Mouse (Mus musculus): ENCODE measurements around the gene Syne1. TPM values are rescaled to one million over a fixed set of nuclear protein-coding genes. Genes with fewer than 3 reads are reported as not detected.

The Syne1 gene
- total and polyA plus RNA-seq, 3 experiments: 5.3 to 6.8 TPM; not detected in 1

GRCm38 (mm10) chr10:5336394-5336793 lies 214.9 kb downstream of the Syne1 start:
- H3K79me2 ChIP-seq (ENCODE audit: control insufficient read depth, insufficient read depth, low read length, poor library complexity): no peaks in the 10 kb centered on the region
- no peaks in the 10 kb centered on the region for H3K36me3 ChIP-seq (ENCODE audit: control insufficient read depth in 1 of 2, insufficient read depth in 2 of 2, low read length in 2 of 2)
- H3K4me1 ChIP-seq (ENCODE audit: control insufficient read depth in 1 of 2, insufficient read depth in 2 of 2, low read length in 2 of 2): no peaks in the 10 kb centered on the region
- H3K27ac ChIP-seq (ENCODE audit: control insufficient read depth, low read depth, low read length): no peak overlapping the region
- peaks cover 0 to 1% of the 10 kb centered on the region in 2 experiments; a peak in 2 of 4 replicates for H3K27me3 ChIP-seq (ENCODE audit: control insufficient read depth in 1 of 2, insufficient read depth in 2 of 2, low read length in 2 of 2)
- no peak overlapping the region for H3K9ac ChIP-seq (ENCODE audit: control insufficient read depth, low read depth, low read length, poor library complexity, severe bottlenecking)
- H3K4me3 ChIP-seq (ENCODE audit: control insufficient read depth in 1 of 2, insufficient read depth in 1 of 2, low read depth in 2 of 2, low read length in 2 of 2): no peak overlapping the region
- no peaks in the 10 kb centered on the region for H3K9me3 ChIP-seq (replicated peaks; ENCODE audit: insufficient read depth, low read length)
- DNase-seq (ENCODE audit: low read depth, low spot score): peak; percentile 6
- TF ChIP-seq CTCF (IDR thresholded peaks at IDR 0.05 in 2 of 3, conservative IDR thresholded peaks at IDR 0.05 in 1 of 3; ENCODE audit: control insufficient read depth in 1 of 3, insufficient read depth in 1 of 3, low read depth in 2 of 3, low read length in 3 of 3, poor library complexity in 1 of 3, severe bottlenecking in 1 of 3) (peak in 2 of 3 experiments; percentile 27 to 33; a peak in 3 of 6 replicates), MAX (IDR thresholded peaks at IDR 0.05; ENCODE audit: low read length) (no peak), USF2 (IDR thresholded peaks at IDR 0.05; ENCODE audit: borderline replicate concordance in 1 of 2, insufficient read depth in 1 of 2, low read depth in 1 of 2, low read length in 2 of 2) (no peak), MAZ (IDR thresholded peaks at IDR 0.05; ENCODE audit: low read depth, low read length) (no peak), CHD2 (IDR thresholded peaks at IDR 0.05; ENCODE audit: low read length) (no peak), SMC3 (IDR thresholded peaks at IDR 0.05; ENCODE audit: low read depth, low read length) (peak; percentile 31), MEF2A (IDR thresholded peaks at IDR 0.05; ENCODE audit: extremely low read depth, insufficient replicate concordance, low read depth, low read length, poor library complexity, severe bottlenecking) (no peak), RAD21 (IDR thresholded peaks at IDR 0.05; ENCODE audit: low read depth, low read length) (peak; percentile 32), ZKSCAN1 (IDR thresholded peaks at IDR 0.05; ENCODE audit: low read depth, low read length) (no peak), USF1 (IDR thresholded peaks at IDR 0.05; ENCODE audit: low read depth, low read length) (no peak)

- Histone ChIP-seq H3K9ac (ENCODE audit: control insufficient read depth, low read depth, low read length, poor library complexity, severe bottlenecking) (no peak overlapping the region), H3K4me1 (ENCODE audit: control insufficient read depth in 1 of 2, insufficient read depth in 2 of 2, low read length in 2 of 2) (no peaks in the 10 kb centered on the region), H3K27me3 (ENCODE audit: control insufficient read depth in 1 of 2, insufficient read depth in 2 of 2, low read length in 2 of 2) (peaks cover 0 to 6% of the 10 kb centered on the region in 2 experiments), H3K36me3 (ENCODE audit: control insufficient read depth in 1 of 2, insufficient read depth in 2 of 2, low read length in 2 of 2) (no peaks in the 10 kb centered on the region), H3K79me2 (ENCODE audit: control insufficient read depth, insufficient read depth, low read length, poor library complexity) (no peaks in the 10 kb centered on the region), H3K9me3 (replicated peaks; ENCODE audit: insufficient read depth, low read length) (no peaks in the 10 kb centered on the region), H3K27ac (ENCODE audit: control insufficient read depth, low read depth, low read length) (no peak overlapping the region), H3K4me3 (ENCODE audit: control insufficient read depth in 1 of 2, insufficient read depth in 1 of 2, low read depth in 2 of 2, low read length in 2 of 2) (no peak overlapping the region)
- TF ChIP-seq EP300 (IDR thresholded peaks at IDR 0.05; ENCODE audit: low read depth in 1 of 2, low read length in 2 of 2) (no peak), MAX (IDR thresholded peaks at IDR 0.05; ENCODE audit: low read length) (no peak), USF2 (IDR thresholded peaks at IDR 0.05; ENCODE audit: borderline replicate concordance in 1 of 2, insufficient read depth in 1 of 2, low read depth in 1 of 2, low read length in 2 of 2) (no peak), CHD2 (IDR thresholded peaks at IDR 0.05; ENCODE audit: low read length) (no peak), MAFK (IDR thresholded peaks at IDR 0.05; ENCODE audit: borderline replicate concordance, low read depth, low read length) (no peak), MYC (IDR thresholded peaks at IDR 0.05; ENCODE audit: low read depth, low read length) (no peak), ZKSCAN1 (IDR thresholded peaks at IDR 0.05; ENCODE audit: low read depth, low read length) (no peak), ZMIZ1 (IDR thresholded peaks at IDR 0.05; ENCODE audit: low read depth, low read length) (no peak), ELF1 (IDR thresholded peaks at IDR 0.05; ENCODE audit: low read depth, low read length) (no peak), NELFE (IDR thresholded peaks at IDR 0.05; ENCODE audit: low read depth, low read length) (no peak), POLR2AphosphoS5 (IDR thresholded peaks at IDR 0.05; ENCODE audit: borderline replicate concordance, low read depth, low read length) (no peak)
- no peak for DNase-seq (ENCODE audit: low read depth, low spot score)
Observed at GRCm38 (mm10) chr10:5332801-5333200, 218.5 kb downstream of the Syne1 start.

All from MEL (cell line).